Mouse (Mus musculus) forebrain, embryonic 14.5 days (tissue): ENCODE measurements around the gene Jazf1. TPM values are rescaled to one million over a fixed set of nuclear protein-coding genes. Genes with fewer than 3 reads are reported as not detected.

Experiments
- ATAC-seq: fragments of 200-750 bp; cut with Nextera tagmentation; 2 replicates; pipeline ENCODE4 v1.8.0; 2017; ENCODE audit warnings: mild to moderate bottlenecking, moderate library complexity
- DNase-seq: peaks from one replicate; pipeline ENCODE4 v3.0.0-alpha.2; 2015; ENCODE audit warnings: low spot score
- H3K27ac ChIP-seq: fragments of 300-500 bp; sonication (generic); 2 replicates; pipeline ENCODE4 v1.5.1; 2014; ENCODE audit warnings: low read depth, mild to moderate bottlenecking, control low read depth, low read length, moderate library complexity
- H3K27me3 ChIP-seq: fragments of 300-500 bp; sonication (generic); replicated peaks from 2 replicates; pipeline ENCODE4 v1.6.1; 2014; ENCODE audit warnings: low read length, control low read depth, mixed read lengths; ENCODE audit not compliant: control insufficient read depth, insufficient read depth
- H3K36me3 ChIP-seq: fragments of 300-500 bp; sonication (generic); 2 replicates; pipeline ENCODE4 v1.6.1; 2014; ENCODE audit warnings: low read length, control low read depth; ENCODE audit not compliant: control insufficient read depth, insufficient read depth
- H3K4me1 ChIP-seq: fragments of 300-500 bp; sonication (generic); 2 replicates; pipeline ENCODE4 v1.6.1; 2014; ENCODE audit warnings: antibody characterized with exemption, low read length, control low read depth; ENCODE audit not compliant: control insufficient read depth, insufficient read depth
- H3K4me2 ChIP-seq: fragments of 300-500 bp; sonication (generic); 2 replicates; pipeline ENCODE4 v1.6.1; 2014; ENCODE audit warnings: mild to moderate bottlenecking, control low read depth, low read length
- H3K4me3 ChIP-seq: fragments of 300-500 bp; sonication (generic); 2 replicates; pipeline ENCODE4 v1.5.1; 2014; ENCODE audit warnings: low read depth, low read length, control low read depth
- H3K9ac ChIP-seq: fragments of 300-500 bp; sonication (generic); 2 replicates; pipeline ENCODE4 v1.6.1; 2014; ENCODE audit warnings: mild to moderate bottlenecking, low read length, control low read depth, moderate library complexity
- H3K9me3 ChIP-seq: fragments of 300-500 bp; sonication (generic); replicated peaks from 2 replicates; pipeline ENCODE4 v1.6.1; 2016; ENCODE audit warnings: low read length, control low read depth, mixed read lengths; ENCODE audit not compliant: control insufficient read depth
- WGBS: fragments of 180-500 bp; shearing (Covaris S2); extraction: QIAGEN DNeasy Blood & Tissue Kit; methylation state at CpG from one replicate; pipeline ENCODE4 v1.1.7; 2014; 5-methylcytosine and 5-hydroxymethylcytosine counted together
- polyA plus RNA-seq: library from polyadenylated mRNA; unstranded; fragments of >200 nt; fragmentation: Nextera tagmentation; extraction: Ambion mirVana; gene quantifications from 2 replicates; pipeline ENCODE4 v1.2.1, GENCODE M21; 2014

The Jazf1 gene
- polyA plus RNA-seq, 1 experiment from 2014 or later, result 22.0 TPM

GRCm38 (mm10) chr6:52987391-52987790, 81.0 kb downstream of the Jazf1 start:
- H3K4me1 ChIP-seq, result no peaks in the 10 kb centered on the region
- no peaks in the 10 kb centered on the region for H3K36me3 ChIP-seq
- no peak overlapping the region for H3K4me2 ChIP-seq
- H3K9ac ChIP-seq, result no peak overlapping the region
- H3K9me3 ChIP-seq, result no peaks in the 10 kb centered on the region
- no peak overlapping the region for H3K27ac ChIP-seq
- ATAC-seq (no peak), DNase-seq (peak; percentile 78)
- H3K4me3 ChIP-seq, result no peak overlapping the region
- WGBS, result 52% methylated on average over 4 of the region's 4 CpGs
- H3K27me3 ChIP-seq, result no peaks in the 10 kb centered on the region

GRCm38 (mm10) chr6:52982175-52982574, 86.3 kb downstream of the Jazf1 start:
- H3K4me2 ChIP-seq, result no peak overlapping the region
- H3K27ac ChIP-seq, result no peak overlapping the region
- DNase-seq (no peak), ATAC-seq (no peak)
- H3K36me3 ChIP-seq, result no peaks in the 10 kb centered on the region
- H3K9me3 ChIP-seq, result no peaks in the 10 kb centered on the region
- no peaks in the 10 kb centered on the region for H3K4me1 ChIP-seq
- no peak overlapping the region for H3K9ac ChIP-seq
- H3K4me3 ChIP-seq, result no peak overlapping the region
- WGBS, result 88% methylated on average over 6 of the region's 6 CpGs
- no peaks in the 10 kb centered on the region for H3K27me3 ChIP-seq

GRCm38 (mm10) chr6:52979503-52979902, 88.9 kb downstream of the Jazf1 start:
- WGBS, result 96% methylated on average over 6 of the region's 6 CpGs
- Histone ChIP-seq H3K27me3 (no peaks in the 10 kb centered on the region), H3K4me3 (no peak overlapping the region), H3K36me3 (no peaks in the 10 kb centered on the region), H3K9me3 (no peaks in the 10 kb centered on the region), H3K27ac (no peak overlapping the region), H3K9ac (no peak overlapping the region), H3K4me1 (no peaks in the 10 kb centered on the region), H3K4me2 (no peak overlapping the region)
- ATAC-seq (no peak), DNase-seq (no peak)

- no peaks in the 10 kb centered on the region for H3K36me3 ChIP-seq
- H3K4me1 ChIP-seq, result no peaks in the 10 kb centered on the region
- DNase-seq (no peak), ATAC-seq (no peak)
- H3K9me3 ChIP-seq, result no peaks in the 10 kb centered on the region
- no peak overlapping the region for H3K27ac ChIP-seq
- no peak overlapping the region for H3K4me2 ChIP-seq
- H3K9ac ChIP-seq, result no peak overlapping the region
- no peak overlapping the region for H3K4me3 ChIP-seq
- H3K27me3 ChIP-seq, result no peaks in the 10 kb centered on the region
- WGBS, result 77% methylated on average over 5 of the region's 5 CpGs
Measured at GRCm38 (mm10) chr6:52973351-52973750, 95.1 kb downstream of the Jazf1 start.

- H3K4me2 ChIP-seq, result no peak overlapping the region
- 73% methylated on average over 7 of the region's 7 CpGs for WGBS
- ATAC-seq, result no peak
- no peaks in the 10 kb centered on the region for H3K4me1 ChIP-seq
- H3K27ac ChIP-seq, result no peak overlapping the region
- H3K27me3 ChIP-seq, result no peaks in the 10 kb centered on the region
- H3K9ac ChIP-seq, result no peak overlapping the region
- H3K9me3 ChIP-seq, result no peaks in the 10 kb centered on the region
- DNase-seq, result no peak
- no peaks in the 10 kb centered on the region for H3K36me3 ChIP-seq
- no peak overlapping the region for H3K4me3 ChIP-seq
Measured at GRCm38 (mm10) chr6:52972138-52972537, 96.3 kb downstream of the Jazf1 start.

DNA sequence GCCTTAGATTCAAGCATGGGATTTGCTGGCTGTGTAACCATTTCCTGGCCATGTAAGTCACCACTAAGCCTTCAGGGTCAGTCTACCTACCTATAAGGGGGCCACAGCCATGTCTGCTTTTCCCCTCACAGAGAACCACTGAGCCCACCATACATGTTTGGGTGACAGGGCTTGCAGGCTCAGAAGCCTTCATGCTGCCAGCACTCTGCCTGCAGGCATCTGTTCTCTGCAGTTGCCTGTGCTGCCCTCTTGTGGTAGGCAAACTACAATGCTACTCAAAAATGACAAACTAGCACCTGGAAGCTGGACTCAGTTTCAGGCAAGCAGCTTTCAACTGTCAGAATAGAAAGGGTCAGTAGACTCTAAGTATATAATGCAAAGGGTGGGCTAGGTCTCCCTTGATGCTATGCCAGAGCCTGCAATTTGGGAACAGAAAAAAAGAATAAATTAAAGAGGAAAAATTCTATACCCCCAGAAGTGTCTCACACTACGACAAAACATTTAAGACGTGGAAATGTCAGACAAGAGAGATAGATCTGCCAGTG, 98.6 kb downstream of the Jazf1 start:
- Histone ChIP-seq H3K4me3 (no peak overlapping the region), H3K36me3 (no peaks in the 10 kb centered on the region), H3K27ac (no peak overlapping the region), H3K9ac (no peak overlapping the region), H3K27me3 (no peaks in the 10 kb centered on the region), H3K4me2 (no peak overlapping the region), H3K4me1 (peaks cover 8% of the 10 kb centered on the region; the same call in 1 of the 2 replicates), H3K9me3 (no peaks in the 10 kb centered on the region)
- DNase-seq (peak; percentile 87), ATAC-seq (peak; percentile 72)
- WGBS, result 84% methylated on average over 2 of the region's 2 CpGs

- no peaks in the 10 kb centered on the region for H3K36me3 ChIP-seq
- ATAC-seq, result no peak
- 78% methylated on average over 12 of the region's 12 CpGs for WGBS
Measured at GRCm38 (mm10) chr6:52968346-52968891, 100.0 kb downstream of the Jazf1 start.

GRCm38 (mm10) chr6:52967557-52968270, 100.7 kb downstream of the Jazf1 start:
- no peak overlapping the region for H3K4me3 ChIP-seq
- no peaks in the 10 kb centered on the region for H3K36me3 ChIP-seq
- no peaks in the 10 kb centered on the region for H3K9me3 ChIP-seq
- H3K4me2 ChIP-seq, result no peak overlapping the region
- H3K4me1 ChIP-seq, result peaks cover 22% of the 10 kb centered on the region
- no peak for DNase-seq
- H3K9ac ChIP-seq, result no peak overlapping the region
- H3K27me3 ChIP-seq, result no peaks in the 10 kb centered on the region
- no peak for ATAC-seq
- WGBS, result 47% methylated on average over 10 of the region's 10 CpGs
- H3K27ac ChIP-seq, result no peak overlapping the region

More at GRCm38 (mm10) chr6:52968346-52968891, 100.0 kb downstream of the Jazf1 start:
- Histone ChIP-seq H3K4me1 (peaks cover 16% of the 10 kb centered on the region), H3K4me2 (no peak overlapping the region), H3K9ac (no peak overlapping the region), H3K4me3 (no peak overlapping the region), H3K27me3 (no peaks in the 10 kb centered on the region), H3K9me3 (no peaks in the 10 kb centered on the region), H3K27ac (no peak overlapping the region)
- no peak for DNase-seq

DNA sequence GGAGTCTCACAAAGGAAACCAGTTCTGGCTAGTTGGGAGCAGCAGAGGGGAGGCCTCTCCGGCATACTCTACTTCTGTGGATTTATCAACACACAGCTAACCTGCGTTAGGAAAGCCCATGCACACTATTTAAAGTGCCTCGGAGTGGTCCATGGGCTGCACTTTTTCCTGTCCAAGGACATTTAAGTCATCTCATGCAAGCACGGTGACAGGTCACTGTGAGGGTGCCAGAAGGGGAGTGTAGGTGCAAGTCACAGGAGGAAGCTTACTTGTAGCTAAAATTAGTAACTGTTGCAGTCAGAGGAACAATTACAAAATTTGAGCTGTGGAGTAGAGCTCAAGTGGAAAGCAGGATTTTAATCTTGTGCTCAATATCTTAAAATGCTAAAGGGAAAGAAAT, 102.4 kb downstream of the Jazf1 start:
- no peaks in the 10 kb centered on the region for H3K27me3 ChIP-seq
- no peak overlapping the region for H3K4me3 ChIP-seq
- ATAC-seq (no peak), DNase-seq (no peak)
- peaks cover 22% of the 10 kb centered on the region for H3K4me1 ChIP-seq
- H3K9me3 ChIP-seq, result no peaks in the 10 kb centered on the region
- no peak overlapping the region for H3K4me2 ChIP-seq
- H3K36me3 ChIP-seq, result no peaks in the 10 kb centered on the region
- WGBS, result 77% methylated on average over 4 of the region's 4 CpGs
- no peak overlapping the region for H3K27ac ChIP-seq
- H3K9ac ChIP-seq, result no peak overlapping the region
